Mouse (Mus musculus) adrenal gland, adult 8-10 months (tissue): ENCODE measurements around the gene Lyrm1. TPM values are rescaled to one million over a fixed set of nuclear protein-coding genes. Genes with fewer than 3 reads are reported as not detected.

ENCODE experiments used
- DNase-seq: peaks from one replicate; pipeline ENCODE4 v3.0.0; 2022
- total RNA-seq, 4 experiments: library from RNA; stranded (reverse); gene quantifications; 2 replicates each; pipeline ENCODE4 v1.2.4; 2022

Gene Lyrm1
- total RNA-seq, 4 experiments from 2014 or later = 5.7 to 6.9 (median 5.8) TPM

- DNase-seq = no peak
These were observed 3.5 kb upstream of the Lyrm1 start for GRCm38 (mm10) chr7:119892198-119892597.

GRCm38 (mm10) chr7:119892742-119893141, 2.9 kb upstream of the Lyrm1 start:
- no peak for DNase-seq

GRCm38 (mm10) chr7:119894818-119895544, 680 bp upstream of the Lyrm1 start:
- DNase-seq = no peak

GRCm38 (mm10) chr7:119897521-119898109, 2.0 kb downstream of the Lyrm1 start:
- no peak for DNase-seq

GRCm38 (mm10) chr7:119898247-119898856, 2.7 kb downstream of the Lyrm1 start:
- no peak for DNase-seq

GRCm38 (mm10) chr7:119899386-119900057, 3.9 kb downstream of the Lyrm1 start:
- no peak for DNase-seq

GRCm38 (mm10) chr7:119906523-119907215, 11.0 kb downstream of the Lyrm1 start:
- no peak for DNase-seq

GRCm38 (mm10) chr7:119911727-119912126, 16.1 kb downstream of the Lyrm1 start:
- DNase-seq = no peak

GRCm38 (mm10) chr7:119920457-119920856, 24.8 kb downstream of the Lyrm1 start:
- DNase-seq = no peak

GRCm38 (mm10) chr7:119921054-119921453, 25.4 kb downstream of the Lyrm1 start:
- DNase-seq = no peak

- DNase-seq = no peak
These were observed 33.3 kb downstream of the Lyrm1 start for GRCm38 (mm10) chr7:119928783-119929440.

GRCm38 (mm10) chr7:119936321-119936720, 40.7 kb downstream of the Lyrm1 start:
- no peak for DNase-seq

GRCm38 (mm10) chr7:119937036-119937435, 41.4 kb downstream of the Lyrm1 start:
- no peak for DNase-seq

- DNase-seq = peak; percentile 78
These were observed 45.9 kb downstream of the Lyrm1 start for GRCm38 (mm10) chr7:119941569-119941968.

GRCm38 (mm10) chr7:119954047-119954446, 58.4 kb downstream of the Lyrm1 start:
- no peak for DNase-seq

GRCm38 (mm10) chr7:119957421-119957820, 61.8 kb downstream of the Lyrm1 start:
- no peak for DNase-seq

- DNase-seq = no peak
These were observed 63.4 kb downstream of the Lyrm1 start for GRCm38 (mm10) chr7:119959091-119959490.

GRCm38 (mm10) chr7:119959491-119959890, 63.8 kb downstream of the Lyrm1 start:
- no peak for DNase-seq

GRCm38 (mm10) chr7:119960006-119960405, 64.3 kb downstream of the Lyrm1 start:
- DNase-seq = no peak

- no peak for DNase-seq
These were observed 64.9 kb downstream of the Lyrm1 start for GRCm38 (mm10) chr7:119960546-119960945.

GRCm38 (mm10) chr7:119961107-119961506, 65.4 kb downstream of the Lyrm1 start:
- DNase-seq = peak; percentile 72

GRCm38 (mm10) chr7:119965205-119965604, 69.5 kb downstream of the Lyrm1 start:
- no peak for DNase-seq
